Mouse (Mus musculus) E14TG2a.4 (cell line): ENCODE measurements around the gene Mapk8ip1.

Source experiments
- H3K27me3 ChIP-seq: 2 replicates; pipeline ENCODE4 v1.6.1; 2014; ENCODE audit warnings: low read length, control low read depth; ENCODE audit not compliant: insufficient read depth
- H3K36me3 ChIP-seq: 2 replicates; pipeline ENCODE4 v1.6.1; 2014; ENCODE audit warnings: low read length, control low read depth; ENCODE audit not compliant: insufficient read depth
- H3K4me1 ChIP-seq: replicated peaks from 2 replicates; pipeline ENCODE4 v1.6.1; 2014; ENCODE audit warnings: low read depth, low read length, control low read depth
- H3K4me3 ChIP-seq: replicated peaks from 2 replicates; pipeline ENCODE4 v1.5.1; 2014; ENCODE audit warnings: mild to moderate bottlenecking, low read length
- H3K9me3 ChIP-seq: 2 replicates; pipeline ENCODE4 v1.6.1; 2014; ENCODE audit warnings: low read length, control low read depth
- CTCF ChIP-seq: conservative IDR thresholded peaks from 2 replicates; pipeline ENCODE4 v1.5.1; 2014; ENCODE audit warnings: low read length
- NANOG ChIP-seq: IDR thresholded peaks from 2 replicates; pipeline ENCODE4 v1.6.1; 2014; ENCODE audit warnings: borderline replicate concordance, low read length, mixed read lengths
- POU5F1 ChIP-seq: IDR thresholded peaks from 2 replicates; pipeline ENCODE4 v1.6.1; 2014; ENCODE audit warnings: low read length, borderline replicate concordance

Gene Mapk8ip1

GRCm38 (mm10) chr2:92375099-92375623 is 25.9 kb downstream of the Mapk8ip1 start:
- Histone ChIP-seq H3K27me3 (peaks cover 4% of the 10 kb centered on the region; the same call in 1 of the 2 replicates), H3K4me3 (peak overlapping the region; percentile 97), H3K36me3 (peaks cover 31% of the 10 kb centered on the region), H3K4me1 (peaks cover 66% of the 10 kb centered on the region), H3K9me3 (no peaks in the 10 kb centered on the region)
- TF ChIP-seq POU5F1 = no peak
- TF ChIP-seq CTCF = no peak
- no peak for TF ChIP-seq NANOG

- H3K36me3 ChIP-seq = peaks cover 24% of the 10 kb centered on the region
- peaks cover 10% of the 10 kb centered on the region; the same call in 1 of the 2 replicates for H3K27me3 ChIP-seq
- TF ChIP-seq NANOG = no peak
- TF ChIP-seq CTCF = no peak
- TF ChIP-seq POU5F1 = no peak
- no peaks in the 10 kb centered on the region for H3K9me3 ChIP-seq
- H3K4me1 ChIP-seq = peaks cover 68% of the 10 kb centered on the region
- peak within 1 kb of the TSS; percentile 97 for H3K4me3 ChIP-seq
These were observed 26.5 kb downstream of the Mapk8ip1 start, which contains the start of the genes Pex16 and Large2 for GRCm38 (mm10) chr2:92374514-92374913. Pex16 (plus strand) TSS chr2:92374676. Large2 (minus strand) TSS chr2:92374869.

DNA sequence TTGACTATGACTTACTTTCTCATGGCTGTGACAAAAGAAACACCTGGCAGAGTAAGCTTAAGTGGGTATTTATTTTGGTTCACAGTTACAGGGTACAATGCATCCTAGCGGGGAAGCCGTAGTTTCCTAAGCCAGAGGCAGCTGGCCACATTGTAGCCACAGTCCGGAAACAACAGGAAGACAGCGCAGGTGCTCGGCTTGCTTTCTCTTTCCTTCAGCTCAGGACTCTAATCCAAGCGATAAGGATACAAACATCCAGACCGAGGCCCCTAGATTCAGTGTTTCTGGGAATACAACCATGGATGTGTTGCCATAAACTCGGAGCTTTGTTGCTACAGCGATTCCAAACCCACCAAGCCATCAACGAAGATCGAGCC is 27.6 kb downstream of the Mapk8ip1 start:
- peaks cover 21% of the 10 kb centered on the region for H3K36me3 ChIP-seq
- no peak for TF ChIP-seq CTCF
- no peak for TF ChIP-seq POU5F1
- H3K4me1 ChIP-seq = peaks cover 78% of the 10 kb centered on the region
- H3K27me3 ChIP-seq = peaks cover 14% of the 10 kb centered on the region
- no peaks in the 10 kb centered on the region for H3K9me3 ChIP-seq
- peak overlapping the region; percentile 97; the same call in 1 of the 2 replicates for H3K4me3 ChIP-seq

- Histone ChIP-seq H3K27me3 (peaks cover 14% of the 10 kb centered on the region), H3K4me1 (peaks cover 83% of the 10 kb centered on the region), H3K36me3 (peaks cover 18% of the 10 kb centered on the region), H3K9me3 (no peaks in the 10 kb centered on the region), H3K4me3 (peak overlapping the region; percentile 97)
- TF ChIP-seq NANOG (no peak), CTCF (no peak), POU5F1 (no peak)
These were observed 28.2 kb downstream of the Mapk8ip1 start for GRCm38 (mm10) chr2:92372767-92373436.

DNA sequence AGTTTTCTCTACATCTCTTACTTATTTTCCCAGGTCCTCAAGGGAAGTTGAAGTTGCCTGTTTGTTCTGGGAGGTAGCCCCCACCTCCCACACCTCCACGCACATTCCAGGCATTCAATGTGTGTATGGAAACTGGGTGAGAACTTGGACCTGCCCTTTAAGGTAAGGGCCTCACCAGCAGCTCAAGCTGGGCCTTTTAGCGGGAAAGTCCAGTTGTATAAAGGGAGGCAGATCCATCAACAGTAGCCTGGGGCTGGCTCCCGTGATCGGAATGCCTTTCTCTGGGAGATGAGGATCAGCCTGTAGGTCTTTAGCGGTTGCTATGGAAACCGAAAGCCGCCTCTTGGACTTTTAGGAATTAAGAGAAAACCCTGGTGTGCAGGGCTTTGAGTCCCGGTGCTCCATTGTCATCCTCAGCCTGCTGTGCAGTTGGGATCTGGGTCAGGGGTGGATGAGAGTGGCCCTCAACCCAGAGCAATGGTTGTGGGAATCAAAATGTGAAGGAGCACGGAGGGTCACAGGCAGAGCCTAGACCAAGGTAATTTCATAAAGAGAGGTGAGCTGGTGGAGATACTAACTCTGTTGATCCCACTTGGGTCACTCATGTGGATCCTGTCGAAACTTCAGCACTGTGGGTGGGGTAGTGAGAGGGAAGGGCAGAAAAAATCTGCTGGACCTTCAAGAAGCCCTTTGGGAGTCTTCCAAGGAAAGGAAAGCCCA is 28.9 kb downstream of the Mapk8ip1 start:
- Histone ChIP-seq H3K4me3 (peak overlapping the region; percentile 97), H3K36me3 (peaks cover 11% of the 10 kb centered on the region; the same call in 1 of the 2 replicates), H3K9me3 (no peaks in the 10 kb centered on the region), H3K27me3 (peaks cover 14% of the 10 kb centered on the region), H3K4me1 (peaks cover 84% of the 10 kb centered on the region)
- TF ChIP-seq POU5F1 (no peak), NANOG (no peak; the same call in 1 of the 2 replicates), CTCF (no peak)

DNA sequence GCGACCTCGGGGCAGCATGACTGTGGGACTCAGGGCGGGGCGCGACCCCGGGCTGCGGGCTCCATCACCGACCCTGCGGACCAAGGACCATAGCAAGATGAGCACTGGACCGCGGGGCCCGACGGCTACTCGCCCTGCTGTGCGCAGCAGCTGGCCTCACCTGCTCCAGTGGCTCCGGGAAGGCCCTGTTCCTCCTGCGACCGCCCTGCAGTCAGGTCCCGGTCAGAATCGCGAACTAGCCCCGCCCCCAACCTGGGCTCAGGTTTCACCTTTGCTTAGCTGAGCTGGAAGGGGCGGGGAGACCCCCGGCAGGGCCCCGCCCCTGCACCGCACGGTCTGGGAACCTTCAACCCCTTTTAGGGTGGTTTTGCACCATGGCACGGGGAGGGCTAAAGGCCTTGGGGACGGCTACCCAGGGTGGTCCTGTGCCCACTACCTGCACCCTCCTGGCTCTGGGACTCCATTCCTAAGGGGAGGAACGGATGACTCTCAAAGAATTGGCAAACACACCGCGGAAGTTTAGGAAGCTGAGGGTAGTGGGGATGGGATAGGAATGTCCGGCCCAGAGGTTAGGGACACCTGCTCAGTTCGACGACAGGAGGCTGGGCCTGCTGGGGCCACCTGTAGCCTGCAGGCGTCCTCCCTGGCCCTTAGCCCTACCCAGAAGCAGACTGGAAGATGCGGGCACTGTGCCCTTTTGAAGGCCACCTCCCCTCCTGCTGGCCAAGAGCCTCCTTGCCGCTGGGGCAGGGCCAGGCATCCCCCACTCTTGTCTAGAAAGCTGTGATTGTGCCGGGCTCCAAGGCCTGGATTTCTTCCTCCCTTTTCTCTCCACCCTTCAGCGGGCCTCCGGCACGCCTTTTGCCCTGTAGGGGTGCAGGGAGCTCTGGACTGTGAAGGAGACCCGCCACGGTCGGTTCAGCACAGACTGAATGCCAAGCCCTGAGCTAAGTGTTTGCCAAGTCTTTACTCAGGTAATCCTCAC is 29.9 kb downstream of the Mapk8ip1 start:
- no peaks in the 10 kb centered on the region for H3K9me3 ChIP-seq
- H3K36me3 ChIP-seq = peaks cover 21% of the 10 kb centered on the region
- no peak for TF ChIP-seq NANOG
- TF ChIP-seq POU5F1 = no peak
- TF ChIP-seq CTCF = no peak
- peaks cover 88% of the 10 kb centered on the region for H3K4me1 ChIP-seq
- peaks cover 14% of the 10 kb centered on the region for H3K27me3 ChIP-seq
- peak overlapping the region; percentile 85 for H3K4me3 ChIP-seq

- Histone ChIP-seq H3K27me3 (peaks cover 14% of the 10 kb centered on the region), H3K4me1 (peaks cover 83% of the 10 kb centered on the region), H3K36me3 (peaks cover 28% of the 10 kb centered on the region), H3K4me3 (peak overlapping the region; percentile 85), H3K9me3 (no peaks in the 10 kb centered on the region)
- TF ChIP-seq POU5F1 = no peak
- TF ChIP-seq CTCF = no peak
- no peak for TF ChIP-seq NANOG
These were observed 30.7 kb downstream of the Mapk8ip1 start for GRCm38 (mm10) chr2:92370375-92370774.
